Mouse (Mus musculus) layer of hippocampus, adult 11-12 months (tissue): Measurements from ENCODE around the gene Gpd2.

Experiments used
- DNase-seq: peaks from one replicate; pipeline ENCODE4 v3.0.0; 2022; ENCODE audit warnings: low spot score

Gene Gpd2

GRCm38 (mm10) chr2:57395071-57395470, 157.6 kb downstream of the Gpd2 start:
- DNase-seq = no peak

- DNase-seq = no peak
These were observed 158.6 kb downstream of the Gpd2 start for GRCm38 (mm10) chr2:57396061-57396460.

- no peak for DNase-seq
These were observed 160.3 kb downstream of the Gpd2 start for GRCm38 (mm10) chr2:57397727-57398126.

- no peak for DNase-seq
These were observed 170.1 kb downstream of the Gpd2 start for GRCm38 (mm10) chr2:57407414-57408019.

- no peak for DNase-seq
These were observed 171.0 kb downstream of the Gpd2 start for GRCm38 (mm10) chr2:57408413-57408812.

GRCm38 (mm10) chr2:57411551-57411950, 174.1 kb downstream of the Gpd2 start:
- DNase-seq = no peak

GRCm38 (mm10) chr2:57414550-57415160, 177.2 kb downstream of the Gpd2 start:
- DNase-seq = no peak

GRCm38 (mm10) chr2:57416711-57417110, 179.3 kb downstream of the Gpd2 start:
- no peak for DNase-seq
